Mouse (Mus musculus) lung, embryonic 16.5 days (tissue): ENCODE results near the gene Tex26. TPM values are rescaled to one million over a fixed set of nuclear protein-coding genes. Genes with fewer than 3 reads are reported as not detected.
A peak's percentile ranks its signal among the peaks of the same experiment; 100 is the strongest.

Source experiments
- ATAC-seq: fragments of 200-750 bp; cut with Nextera tagmentation; 2 replicates; pipeline ENCODE4 v1.8.0; 2017; ENCODE audit warnings: low read depth, mild to moderate bottlenecking, moderate library complexity
- H3K27ac ChIP-seq: fragments of 300-500 bp; sonication (generic); 2 replicates; pipeline ENCODE4 v1.5.1; 2014; ENCODE audit warnings: mild to moderate bottlenecking, control low read depth, low read length
- H3K27me3 ChIP-seq: fragments of 300-500 bp; sonication (generic); 2 replicates; pipeline ENCODE4 v1.6.1; 2014; ENCODE audit warnings: low read depth, low read length, mixed read lengths; ENCODE audit not compliant: control insufficient read depth, insufficient read depth
- H3K36me3 ChIP-seq: fragments of 300-500 bp; sonication (generic); 2 replicates; pipeline ENCODE4 v1.6.1; 2014; ENCODE audit warnings: low read length; ENCODE audit not compliant: control insufficient read depth, insufficient read depth
- H3K4me1 ChIP-seq: fragments of 300-500 bp; sonication (generic); replicated peaks from 2 replicates; pipeline ENCODE4 v1.6.1; 2014; ENCODE audit warnings: low read length, mixed read lengths; ENCODE audit not compliant: control insufficient read depth, insufficient read depth
- H3K4me2 ChIP-seq: fragments of 300-500 bp; sonication (generic); 2 replicates; pipeline ENCODE4 v1.6.1; 2014; ENCODE audit warnings: low read depth, low read length, control low read depth
- H3K4me3 ChIP-seq: fragments of 300-500 bp; sonication (generic); 2 replicates; pipeline ENCODE4 v1.5.1; 2014; ENCODE audit warnings: mild to moderate bottlenecking, low read length, control low read depth
- H3K9ac ChIP-seq: fragments of 300-500 bp; sonication (generic); 2 replicates; pipeline ENCODE4 v1.6.1; 2014; ENCODE audit warnings: low read length, control low read depth
- H3K9me3 ChIP-seq: fragments of 300-500 bp; sonication (generic); 2 replicates; pipeline ENCODE4 v1.6.1; 2016; ENCODE audit warnings: low read length; ENCODE audit not compliant: control insufficient read depth
- WGBS: fragments of 180-500 bp; shearing (Covaris S2); extraction: QIAGEN DNeasy Blood & Tissue Kit; methylation state at CpG from one replicate; pipeline ENCODE4 v1.1.7; 2014; 5-methylcytosine and 5-hydroxymethylcytosine counted together
- polyA plus RNA-seq: library from polyadenylated mRNA; unstranded; fragments of >200 nt; fragmentation: Nextera tagmentation; extraction: Ambion mirVana; gene quantifications from 2 replicates; pipeline ENCODE4 v1.2.1, GENCODE M21; 2015

Tex26 gene
- polyA plus RNA-seq, 1 experiment from 2014 or later: 1.9 TPM

- Histone ChIP-seq H3K4me3 (no peak overlapping the region), H3K36me3 (no peaks in the 10 kb centered on the region), H3K27ac (peak overlapping the region; percentile 57), H3K27me3 (no peaks in the 10 kb centered on the region), H3K4me2 (peak overlapping the region; percentile 1; the same call in 1 of the 2 replicates), H3K4me1 (peaks cover 18% of the 10 kb centered on the region), H3K9me3 (no peaks in the 10 kb centered on the region), H3K9ac (peak overlapping the region; percentile 49)
- ATAC-seq: peak; percentile 69
- 11% methylated on average over 6 of the region's 6 CpGs for WGBS
Measured at GRCm38 (mm10) chr5:149428347-149428746, 11.1 kb upstream of the Tex26 start.

GRCm38 (mm10) chr5:149428810-149429255, 10.6 kb upstream of the Tex26 start:
- H3K36me3 ChIP-seq: no peaks in the 10 kb centered on the region
- H3K9me3 ChIP-seq: no peaks in the 10 kb centered on the region
- ATAC-seq: peak; percentile 83
- H3K27ac ChIP-seq: peak overlapping the region; percentile 57
- H3K27me3 ChIP-seq: no peaks in the 10 kb centered on the region
- no peak overlapping the region for H3K4me2 ChIP-seq
- 31% methylated on average over 2 of the region's 2 CpGs for WGBS
- H3K9ac ChIP-seq: no peak overlapping the region
- H3K4me3 ChIP-seq: no peak overlapping the region
- peaks cover 20% of the 10 kb centered on the region for H3K4me1 ChIP-seq

- no peak overlapping the region for H3K27ac ChIP-seq
- peaks cover 20% of the 10 kb centered on the region for H3K4me1 ChIP-seq
- no peak overlapping the region for H3K9ac ChIP-seq
- H3K27me3 ChIP-seq: no peaks in the 10 kb centered on the region
- H3K36me3 ChIP-seq: no peaks in the 10 kb centered on the region
- no peak overlapping the region for H3K4me2 ChIP-seq
- ATAC-seq: no peak
- no peaks in the 10 kb centered on the region for H3K9me3 ChIP-seq
- no peak overlapping the region for H3K4me3 ChIP-seq
- 46% methylated on average over 4 of the region's 4 CpGs for WGBS
Measured at GRCm38 (mm10) chr5:149429541-149429940, 9.9 kb upstream of the Tex26 start.

GRCm38 (mm10) chr5:149430943-149431342, 8.5 kb upstream of the Tex26 start:
- 88% methylated on average over 3 of the region's 3 CpGs for WGBS
- ATAC-seq: no peak
- H3K9ac ChIP-seq: no peak overlapping the region

GRCm38 (mm10) chr5:149433618-149434017, 5.8 kb upstream of the Tex26 start:
- Histone ChIP-seq H3K9ac (no peak overlapping the region), H3K4me2 (no peak overlapping the region), H3K27me3 (no peaks in the 10 kb centered on the region), H3K4me1 (peaks cover 15% of the 10 kb centered on the region), H3K36me3 (no peaks in the 10 kb centered on the region), H3K9me3 (no peaks in the 10 kb centered on the region), H3K4me3 (no peak overlapping the region), H3K27ac (peak overlapping the region; percentile 74)
- 40% methylated on average over 7 of the region's 7 CpGs for WGBS
- ATAC-seq: peak; percentile 41; the same call in 1 of the 2 replicates

More at GRCm38 (mm10) chr5:149430943-149431342, 8.5 kb upstream of the Tex26 start:
- H3K27ac ChIP-seq: no peak overlapping the region
- H3K36me3 ChIP-seq: no peaks in the 10 kb centered on the region
- no peaks in the 10 kb centered on the region for H3K9me3 ChIP-seq
- H3K4me3 ChIP-seq: no peak overlapping the region
- H3K27me3 ChIP-seq: no peaks in the 10 kb centered on the region
- H3K4me2 ChIP-seq: no peak overlapping the region
- H3K4me1 ChIP-seq: peaks cover 20% of the 10 kb centered on the region

- 31% methylated on average over 5 of the region's 9 CpGs for WGBS
- H3K9me3 ChIP-seq: no peaks in the 10 kb centered on the region
- H3K27ac ChIP-seq: peak overlapping the region; percentile 74
- H3K36me3 ChIP-seq: no peaks in the 10 kb centered on the region
- H3K4me3 ChIP-seq: no peak overlapping the region
- no peak overlapping the region for H3K9ac ChIP-seq
- ATAC-seq: peak; percentile 59
- H3K4me1 ChIP-seq: peaks cover 14% of the 10 kb centered on the region
- H3K4me2 ChIP-seq: 0 out of 2 replicates have a peak overlapping the region, but pooled peaks have one; percentile 7
- no peaks in the 10 kb centered on the region for H3K27me3 ChIP-seq
Measured at GRCm38 (mm10) chr5:149434141-149434690, 5.2 kb upstream of the Tex26 start.

GRCm38 (mm10) chr5:149436541-149436940, 2.9 kb upstream of the Tex26 start:
- no peak for ATAC-seq
- 42% methylated on average over 3 of the region's 3 CpGs for WGBS
- peaks cover 21% of the 10 kb centered on the region for H3K4me1 ChIP-seq

GRCm38 (mm10) chr5:149437150-149437549, 2.3 kb upstream of the Tex26 start:
- no peak overlapping the region for H3K27ac ChIP-seq
- no peak overlapping the region for H3K9ac ChIP-seq
- H3K9me3 ChIP-seq: no peaks in the 10 kb centered on the region
- 59% methylated on average over 6 of the region's 6 CpGs for WGBS
- H3K4me1 ChIP-seq: peaks cover 21% of the 10 kb centered on the region
- no peak overlapping the region for H3K4me2 ChIP-seq
- ATAC-seq: no peak
- H3K27me3 ChIP-seq: no peaks in the 10 kb centered on the region
- no peaks in the 10 kb centered on the region for H3K36me3 ChIP-seq
- no peak overlapping the region for H3K4me3 ChIP-seq

More at GRCm38 (mm10) chr5:149436541-149436940, 2.9 kb upstream of the Tex26 start:
- no peaks in the 10 kb centered on the region for H3K36me3 ChIP-seq
- H3K9ac ChIP-seq: no peak overlapping the region
- H3K4me2 ChIP-seq: no peak overlapping the region
- no peaks in the 10 kb centered on the region for H3K27me3 ChIP-seq
- no peak overlapping the region for H3K27ac ChIP-seq
- H3K4me3 ChIP-seq: no peak overlapping the region
- H3K9me3 ChIP-seq: no peaks in the 10 kb centered on the region

- under 1% methylated on average over 18 of the region's 18 CpGs for WGBS
- H3K4me2 ChIP-seq: peak overlapping the region; percentile 96
- peaks cover 19% of the 10 kb centered on the region for H3K4me1 ChIP-seq
- H3K27ac ChIP-seq: peak overlapping the region; percentile 82
- H3K27me3 ChIP-seq: no peaks in the 10 kb centered on the region
- peak overlapping the region; percentile 67 for H3K9ac ChIP-seq
- ATAC-seq: peak; percentile 82
- H3K9me3 ChIP-seq: no peaks in the 10 kb centered on the region
- peak overlapping the region; percentile 53 for H3K4me3 ChIP-seq
- no peaks in the 10 kb centered on the region for H3K36me3 ChIP-seq
Measured at GRCm38 (mm10) chr5:149440180-149440573, 717 bp downstream of the Tex26 start.
